Mouse (Mus musculus) 3134 (cell line): ENCODE measurements around the gene Gm17657.
"Not testable (repeated sequence)": the region's sequence is repeated elsewhere in the genome, so short reads cannot be mapped to it uniquely, and the experiment has no call there.

Source experiments
- DNase-seq: peaks from one replicate; pipeline ENCODE4 v3.0.0-alpha.2; 2011; ENCODE audit warnings: low spot score; ENCODE audit not compliant: insufficient read length; ENCODE audit errors: extremely low read depth

Gm17657 gene

GRCm38 (mm10) chr17:29502669-29503665, 46.5 kb downstream of the Gm17657 start:
- DNase-seq: no peak

- no peak for DNase-seq
Observed at GRCm38 (mm10) chr17:29502005-29502668, 47.3 kb downstream of the Gm17657 start.

DNA sequence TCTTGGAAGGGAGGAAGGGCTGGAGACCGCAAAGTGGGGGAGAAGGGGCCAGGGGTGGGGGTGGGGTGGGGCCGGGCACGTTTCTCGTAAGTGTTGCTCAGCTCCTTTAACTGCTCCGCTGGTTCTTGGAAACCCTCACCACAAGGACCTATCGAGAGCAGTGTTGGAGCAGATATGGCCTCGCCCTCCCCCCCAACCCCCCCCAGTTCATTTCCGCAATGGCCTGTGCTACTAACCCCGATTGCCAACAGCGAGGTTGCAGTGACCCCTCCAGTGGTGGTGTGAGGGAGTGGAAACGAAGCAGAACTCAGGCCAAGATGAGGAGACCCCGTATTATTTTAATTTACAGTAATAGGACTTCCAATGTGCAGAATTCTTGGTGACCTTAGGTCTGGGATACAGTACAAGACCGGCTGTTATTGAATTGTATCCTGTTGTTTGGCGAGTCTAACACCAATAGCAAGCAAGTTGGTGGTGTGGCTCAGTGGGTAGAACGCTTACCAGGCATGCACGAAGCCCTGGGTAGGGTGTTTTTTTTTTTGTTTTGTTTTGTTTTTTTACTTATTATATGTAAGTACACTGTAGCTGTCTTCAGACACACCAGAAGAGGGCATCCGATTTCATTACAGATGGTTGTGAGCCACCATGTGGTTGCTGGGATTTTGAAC, 48.5 kb downstream of the Gm17657 start:
- DNase-seq: no peak

GRCm38 (mm10) chr17:29500243-29500740, 49.1 kb downstream of the Gm17657 start:
- no peak for DNase-seq

DNA sequence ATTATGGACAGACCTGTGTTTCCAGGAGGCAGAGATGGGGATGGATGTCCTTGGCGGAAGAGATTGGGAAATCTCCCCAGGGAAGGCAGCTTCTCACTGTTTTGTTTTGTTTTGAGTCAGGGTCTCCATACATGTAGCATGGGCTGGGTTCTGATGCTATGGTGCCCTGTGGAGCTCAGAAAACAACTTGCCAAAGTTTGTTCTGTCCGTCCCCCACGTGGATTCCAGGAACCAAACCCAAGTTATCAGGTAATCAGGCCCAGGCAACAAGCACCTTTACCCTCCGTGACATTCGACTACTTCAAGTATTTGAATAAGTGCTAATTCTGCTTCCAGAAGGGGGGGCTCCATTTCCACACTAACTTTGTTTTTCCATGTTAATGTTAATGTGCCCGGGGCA, 49.9 kb downstream of the Gm17657 start:
- no peak for DNase-seq

DNA sequence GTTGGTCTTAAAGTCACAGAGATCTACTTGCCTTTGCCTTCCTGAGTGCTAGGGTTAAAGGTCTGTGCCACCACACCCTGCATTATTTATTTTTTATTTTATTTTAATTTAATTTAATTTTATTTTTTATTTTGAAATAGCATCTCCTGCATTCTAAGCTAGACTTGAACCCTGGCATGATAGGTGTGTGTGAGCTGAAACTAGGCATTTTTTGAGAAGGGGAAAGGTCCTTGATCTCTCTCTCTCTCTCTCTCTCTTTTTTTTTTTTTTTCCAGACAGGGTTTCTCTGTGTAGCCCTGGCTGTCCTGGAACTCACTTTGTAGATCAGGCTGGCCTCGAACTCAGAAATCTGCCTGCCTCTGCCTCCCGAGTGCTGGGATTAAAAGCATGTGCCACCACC, 50.5 kb downstream of the Gm17657 start:
- DNase-seq: not testable (repeated sequence)

GRCm38 (mm10) chr17:29498028-29498427, 51.4 kb downstream of the Gm17657 start:
- no peak for DNase-seq

DNA sequence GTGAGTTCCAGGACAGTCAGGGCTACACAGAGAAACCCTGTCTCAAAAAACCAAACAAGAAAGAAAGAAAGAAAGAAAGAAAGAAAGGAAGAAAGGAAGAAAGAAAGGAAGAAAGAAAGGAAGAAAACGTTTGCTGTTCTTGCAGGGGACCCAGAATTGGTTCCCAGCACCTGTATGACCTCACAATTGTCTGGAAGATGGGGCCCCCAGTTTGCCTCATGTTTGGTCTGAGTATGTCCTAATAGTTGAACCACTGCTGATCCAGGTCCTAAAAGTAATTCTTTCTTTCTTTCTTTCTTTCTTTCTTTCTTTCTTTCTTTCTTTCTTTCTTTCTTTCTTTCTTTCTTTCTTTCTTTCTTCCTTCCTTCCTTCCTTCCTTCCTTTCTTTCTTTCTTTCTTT, 52.0 kb downstream of the Gm17657 start:
- not testable (repeated sequence) for DNase-seq

- DNase-seq: no peak
Observed at GRCm38 (mm10) chr17:29497071-29497354, 52.4 kb downstream of the Gm17657 start.

DNA sequence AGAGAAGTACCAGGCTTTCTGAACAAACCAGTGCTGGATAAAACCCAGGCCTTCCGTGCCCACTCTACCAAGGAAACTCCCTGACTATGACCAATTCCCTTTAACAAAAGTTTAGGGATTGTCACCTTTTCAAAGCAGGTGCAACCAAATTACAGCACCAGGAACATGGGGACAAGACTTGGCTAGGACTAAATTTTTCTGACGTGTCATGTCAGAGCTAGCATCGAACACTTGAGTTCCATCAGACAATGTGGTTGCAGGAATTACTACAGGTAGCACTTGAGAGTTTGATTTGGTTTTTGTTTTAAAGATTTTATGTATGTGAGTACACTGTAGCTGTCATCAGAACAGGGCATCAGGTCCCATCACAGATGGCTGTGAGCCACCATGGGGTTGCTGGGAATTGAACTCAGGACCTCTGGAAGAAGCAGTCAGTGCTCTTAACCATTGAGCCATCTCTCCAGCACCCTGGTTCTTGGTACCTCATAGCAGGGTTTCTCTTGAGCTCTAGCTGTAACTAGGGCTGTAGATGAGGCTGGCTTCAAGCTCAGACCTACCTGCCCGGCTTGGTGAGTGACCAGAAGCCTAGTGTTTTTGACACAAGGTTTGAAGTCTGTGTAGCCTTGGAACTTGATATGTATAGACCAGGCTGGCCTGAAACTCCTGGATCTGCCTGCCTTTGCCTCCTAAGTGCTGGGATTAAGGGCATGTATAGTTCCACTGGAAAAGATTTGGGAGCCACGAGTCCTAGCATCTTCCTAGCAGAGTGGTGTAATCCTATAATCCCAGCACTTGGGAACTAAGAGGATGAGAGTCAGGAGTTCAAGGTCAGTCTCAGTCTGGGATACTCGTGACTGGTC, 53.0 kb downstream of the Gm17657 start:
- DNase-seq: no peak

GRCm38 (mm10) chr17:29494732-29495076, 54.7 kb downstream of the Gm17657 start:
- no peak for DNase-seq

GRCm38 (mm10) chr17:29494062-29494731, 55.2 kb downstream of the Gm17657 start:
- DNase-seq: no peak

DNA sequence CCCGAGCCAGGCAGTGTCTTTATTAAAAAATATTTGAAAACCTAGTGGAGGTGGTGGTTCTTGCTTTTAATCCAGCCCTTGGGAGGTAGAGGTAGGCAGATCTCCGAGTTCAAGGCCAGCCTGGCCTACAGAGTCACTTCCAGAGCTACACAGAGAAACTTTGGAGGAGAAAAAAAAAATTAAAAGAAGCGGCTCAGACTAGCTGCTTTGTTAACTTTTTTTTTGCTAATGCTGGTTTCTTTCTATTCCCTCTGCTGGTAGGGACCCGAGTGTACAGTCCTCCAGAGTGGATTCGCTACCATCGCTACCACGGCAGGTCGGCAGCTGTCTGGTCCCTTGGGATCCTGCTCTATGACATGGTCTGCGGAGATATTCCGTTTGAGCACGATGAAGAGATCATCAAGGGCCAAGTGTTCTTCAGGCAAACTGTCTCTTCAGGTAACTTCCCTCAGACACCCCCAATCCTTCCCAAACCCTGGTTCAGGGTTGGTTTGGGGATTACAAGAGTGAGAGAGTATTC, 55.9 kb downstream of the Gm17657 start:
- no peak for DNase-seq

- peak; percentile 74 for DNase-seq
Observed at GRCm38 (mm10) chr17:29492269-29493191, 56.9 kb downstream of the Gm17657 start.

DNA sequence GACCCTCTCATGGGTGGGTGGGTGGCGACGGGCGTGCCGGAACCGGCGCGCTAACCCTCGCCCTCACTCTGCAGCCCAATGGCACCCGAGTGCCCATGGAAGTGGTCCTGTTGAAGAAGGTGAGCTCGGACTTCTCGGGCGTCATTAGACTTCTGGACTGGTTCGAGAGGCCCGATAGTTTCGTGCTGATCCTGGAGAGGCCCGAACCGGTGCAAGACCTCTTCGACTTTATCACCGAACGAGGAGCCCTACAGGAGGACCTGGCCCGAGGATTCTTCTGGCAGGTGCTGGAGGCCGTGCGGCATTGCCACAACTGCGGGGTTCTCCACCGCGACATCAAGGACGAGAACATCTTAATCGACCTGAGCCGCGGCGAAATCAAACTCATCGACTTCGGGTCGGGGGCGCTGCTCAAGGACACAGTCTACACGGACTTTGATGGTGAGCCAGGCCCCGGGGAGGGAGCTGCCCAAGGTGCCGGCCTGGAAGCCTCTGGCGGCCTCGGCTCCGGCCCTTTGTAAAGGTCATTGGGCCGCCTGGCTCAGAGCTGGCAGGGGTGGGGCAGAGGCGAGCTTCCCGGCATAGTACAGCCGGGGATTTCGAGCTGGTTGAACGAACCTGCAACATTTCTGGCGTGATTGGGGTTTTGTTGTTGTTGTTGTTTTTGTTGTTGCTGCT, 57.7 kb downstream of the Gm17657 start:
- DNase-seq: peak; percentile 77

GRCm38 (mm10) chr17:29490713-29491581, 58.5 kb downstream of the Gm17657 start, which contains the start of gene Pim1:
Gene Pim1, plus strand, starts transcription at chr17:29490753.
- DNase-seq: no peak
